Comparison of ENCODE assay signal across 19 mouse cellular contexts in genomic region chr2:145871308-145871707, GRCm38 (mm10).
"Had no signal": no experiment of that assay in that cellular context is flagged by ENCODE, and none has a peak within 500 bp of the region (broad histone marks: within the 10 kb centered on the region; RNA-seq: fewer than 3 reads in every experiment).

No protein-coding gene starts in this region.

- H3K4me1 ChIP-seq: liver, embryonic 13.5 days; midbrain, embryonic 12.5 days; midbrain, embryonic 15.5 days; neural tube, embryonic 12.5 days had no signal

- DNase-seq: kidney, adult 18-20 months; kidney, adult 9 months; kidney, postnatal 14 days; kidney, postnatal 4 days; layer of hippocampus, adult 9-11 months; layer of hippocampus, postnatal 36 days; liver, embryonic 13.5 days; lung, embryonic 14.5 days; lung, postnatal 14 days; retina, postnatal 1 day; thymus, adult 2 months; thymus, postnatal 14 days; thymus, postnatal 4 days had no signal

- H3K9ac ChIP-seq: liver, embryonic 13.5 days; lung, embryonic 14.5 days; midbrain, embryonic 12.5 days; midbrain, embryonic 15.5 days; neural tube, embryonic 12.5 days had no signal

- H3K4me2 ChIP-seq: liver, embryonic 13.5 days; lung, embryonic 14.5 days; midbrain, embryonic 12.5 days; midbrain, embryonic 15.5 days; neural tube, embryonic 12.5 days had no signal

- H3K27me3 ChIP-seq: liver, embryonic 13.5 days; midbrain, embryonic 12.5 days; midbrain, embryonic 15.5 days; neural tube, embryonic 12.5 days had no signal

- H3K4me3 ChIP-seq: left cerebral cortex, adult 2 months; liver, embryonic 13.5 days; midbrain, embryonic 12.5 days; midbrain, embryonic 15.5 days; neural tube, embryonic 12.5 days had no signal

- H3K36me3 ChIP-seq: liver, embryonic 13.5 days; midbrain, embryonic 12.5 days; midbrain, embryonic 15.5 days; neural tube, embryonic 12.5 days had no signal

- H3K27ac ChIP-seq: left cerebral cortex, adult 2 months; liver, embryonic 13.5 days; macrophage; midbrain, embryonic 12.5 days; midbrain, embryonic 15.5 days; neural tube, embryonic 12.5 days had no signal

- H3K9me3 ChIP-seq: liver, embryonic 13.5 days; midbrain, embryonic 12.5 days; midbrain, embryonic 15.5 days; neural tube, embryonic 12.5 days had no signal

- ATAC-seq: intestine, embryonic 16.5 days; midbrain, embryonic 15.5 days had no signal
